Mouse (Mus musculus) cerebellum, postnatal 4 days (tissue): ENCODE measurements at regions not wholly inside any gene's neighbourhood (a gene's known extent, or its start where the extent isn't known, plus 50 kb on each side); places are given as distances from the start of the nearest gene placed in this dataset.

Source experiments
- DNase-seq, 2 experiments: peaks; one replicate each; pipeline ENCODE4 v3.0.0; 2022; ENCODE audit warnings: low spot score in 2 of 2, mixed read lengths in 1 of 2

- DNase-seq = peak in 1 of 2 experiments; percentile 25
These were observed 404.7 kb downstream of the Pla2g4a start for GRCm38 (mm10) chr1:149556381-149556780.

GRCm38 (mm10) chr1:149555355-149556007 lies 405.6 kb downstream of the Pla2g4a start:
- DNase-seq = no peak

GRCm38 (mm10) chr1:149546076-149546475 lies 415.0 kb downstream of the Pla2g4a start:
- DNase-seq = no peak

- DNase-seq = peak in 1 of 2 experiments; percentile 7
These were observed 419.7 kb downstream of the Pla2g4a start for GRCm38 (mm10) chr1:149541386-149541785.

GRCm38 (mm10) chr1:149533651-149534050 lies 427.4 kb downstream of the Pla2g4a start:
- no peak for DNase-seq
